Mouse (Mus musculus) layer of hippocampus, postnatal 14 days (tissue): ENCODE measurements around the gene Zfand2a. TPM values are rescaled to one million over a fixed set of nuclear protein-coding genes. Genes with fewer than 3 reads are reported as not detected.

Experiments
- DNase-seq, 2 experiments: peaks; one replicate each; pipeline ENCODE4 v3.0.0; 2021 to 2022; ENCODE audit warnings: low spot score in 2 of 2, mixed read lengths in 1 of 2
- long read RNA-seq, 2 experiments: library from polyadenylated mRNA; stranded (forward); transcript quantifications; one replicate each; pipeline ENCODE4 v2.0.0; 2021
- total RNA-seq, 2 experiments: library from RNA; stranded (reverse); gene quantifications; 2 replicates each; pipeline ENCODE4 v1.2.3; 2021

Zfand2a gene
- total RNA-seq: 10 to 100 TPM; 77.1 to 88.8 TPM
- long read RNA-seq, experiment 1, transcript Zfand2a-202 (7 exons, 3,121 nt): major isoform, 5 of 11 reads
- long read RNA-seq, experiment 1, partial matches to known transcripts: 0 of 11 reads
- long read RNA-seq, experiment 1, other reads (novel, unspliced or antisense): 5 of 11 reads
- long read RNA-seq, experiment 2, transcript Zfand2a-202 (7 exons, 3,121 nt): major isoform, 6 of 15 reads
- long read RNA-seq, experiment 2, partial matches to known transcripts: 3 of 15 reads
- long read RNA-seq, experiment 2, other reads (novel, unspliced or antisense): 5 of 15 reads

DNA sequence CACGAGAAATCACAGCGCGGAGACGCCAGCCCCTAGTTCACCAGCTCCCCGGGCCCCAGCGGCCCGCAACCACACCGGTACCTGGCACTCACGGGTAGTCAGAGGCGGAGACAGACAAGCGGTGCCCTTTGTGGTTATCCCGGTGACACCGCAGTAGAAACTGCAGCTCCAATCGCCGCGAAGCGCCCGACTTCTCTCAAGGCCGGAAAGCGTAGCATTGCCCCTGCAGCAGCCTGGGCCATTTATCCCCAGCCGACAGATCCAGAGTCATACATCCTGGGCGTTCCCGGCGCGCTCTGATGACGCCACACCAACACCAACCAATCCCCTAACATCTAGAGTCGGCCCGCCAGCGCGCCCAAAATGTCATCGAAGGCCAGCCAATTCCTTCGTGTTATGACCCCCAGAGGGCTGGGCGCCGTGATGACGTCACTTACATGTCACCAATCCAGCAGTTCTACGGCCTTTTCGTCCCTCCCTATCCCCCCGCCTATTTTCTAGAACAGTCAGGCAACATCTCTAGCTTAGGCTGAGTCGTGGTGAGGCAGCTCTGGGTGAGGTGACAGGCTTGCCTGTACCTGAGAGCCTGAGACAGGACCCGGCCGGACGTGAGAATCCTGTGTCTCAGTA, at the start of gene Zfand2a:
Zfand2a (minus strand) TSS at position 365 of the 630 bp plus-strand sequence.
- DNase-seq: peak; percentile 99 to 100

DNA sequence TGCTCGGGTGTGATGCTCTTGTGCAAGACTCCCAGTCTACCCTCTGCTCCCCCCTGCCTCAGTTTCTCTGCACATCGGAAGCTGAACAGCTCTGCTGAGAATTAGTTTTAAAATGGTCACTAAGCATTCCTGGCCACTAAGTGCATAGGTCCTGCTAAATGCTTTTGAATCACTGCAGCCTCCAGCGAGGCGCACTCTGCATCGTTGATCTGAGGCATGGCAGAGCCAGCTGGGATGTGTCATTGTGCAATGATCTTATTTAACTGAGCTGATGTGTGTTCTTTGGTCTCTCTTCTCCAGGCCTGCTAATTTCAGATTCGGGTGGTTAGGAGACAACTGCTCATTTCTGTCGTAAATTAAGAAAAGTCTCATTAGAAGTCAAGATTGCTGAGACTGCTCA, 44.5 kb upstream of the Zfand2a start:
- DNase-seq: no peak

- no peak for DNase-seq
Measured at GRCm38 (mm10) chr5:139521987-139522386, 37.6 kb upstream of the Zfand2a start.

GRCm38 (mm10) chr5:139520069-139520834, 35.9 kb upstream of the Zfand2a start:
- DNase-seq: no peak

DNA sequence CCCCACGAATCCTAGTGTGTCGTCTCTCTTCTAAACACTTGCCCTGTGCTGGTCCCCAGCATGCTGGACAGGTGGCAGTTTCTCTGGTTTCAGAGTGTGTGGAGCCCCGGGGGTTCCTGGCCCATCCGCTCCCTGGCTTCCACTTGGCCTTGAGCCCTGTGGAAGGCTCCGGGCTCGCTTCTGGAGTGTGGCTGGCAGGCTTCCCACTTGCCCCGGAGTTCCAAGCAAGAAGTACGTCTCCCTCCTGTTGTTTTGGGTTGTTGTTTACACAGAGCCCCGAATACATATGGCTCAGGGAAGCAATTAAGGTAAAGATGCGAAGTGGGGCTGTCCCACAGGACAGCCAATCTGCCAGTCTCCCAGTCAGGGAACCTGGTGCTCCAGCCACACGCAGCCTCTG, 31.9 kb upstream of the Zfand2a start:
- no peak for DNase-seq

- no peak for DNase-seq
Measured at GRCm38 (mm10) chr5:139512201-139512600, 27.9 kb upstream of the Zfand2a start.

DNA sequence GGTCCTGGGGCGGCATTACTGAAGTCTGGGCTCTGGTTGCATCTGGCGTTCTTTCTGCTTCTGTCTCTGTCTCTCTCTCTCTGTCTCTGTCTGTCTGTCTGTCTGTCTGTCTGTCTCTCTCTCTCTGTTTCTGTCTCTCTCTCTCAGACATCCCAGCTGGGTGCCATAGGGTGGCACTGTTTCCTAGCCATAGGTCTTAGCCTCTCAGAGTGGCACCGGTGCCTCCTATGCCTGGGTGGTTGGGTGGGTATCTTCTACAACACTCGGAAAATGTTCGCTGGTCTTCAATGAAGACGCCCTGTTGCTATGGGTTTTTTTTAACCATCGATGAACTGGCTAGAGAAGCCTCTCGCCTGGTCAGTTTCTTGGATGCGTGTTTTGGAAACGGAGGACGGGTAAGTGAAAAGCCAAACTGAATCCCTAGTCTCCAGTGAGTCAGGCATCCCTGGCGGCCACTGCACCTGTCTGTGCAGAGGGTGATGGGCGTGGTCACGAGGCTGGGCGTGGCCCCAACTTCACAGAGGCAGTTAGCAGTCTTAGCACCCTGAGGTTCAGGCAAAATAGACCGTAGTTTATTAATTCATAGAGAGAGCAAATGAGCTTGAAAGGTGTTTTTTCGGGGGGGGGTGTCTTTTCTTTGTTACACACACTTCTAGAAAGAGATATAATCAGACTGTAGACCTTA, 26.5 kb upstream of the Zfand2a start:
- DNase-seq: no peak

DNA sequence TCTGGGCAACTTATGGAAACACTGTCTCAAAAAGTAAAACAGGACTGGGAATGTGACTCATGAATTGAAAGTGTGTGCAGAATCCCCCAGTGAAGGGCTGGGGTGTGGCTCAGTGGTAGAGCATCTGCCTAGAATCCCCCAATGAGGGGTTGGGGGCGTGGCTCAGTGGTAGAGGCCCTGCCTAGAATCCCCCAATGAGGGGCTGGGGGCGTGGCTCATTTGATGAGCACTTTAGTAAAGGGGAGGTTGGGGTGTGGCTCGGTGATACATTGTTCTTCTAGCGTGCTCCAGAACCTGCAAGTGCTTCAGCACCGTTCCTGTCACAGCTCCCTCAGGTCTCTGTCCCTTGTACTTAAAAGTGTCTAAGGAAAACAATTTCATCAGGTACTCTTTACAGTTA, 21.9 kb upstream of the Zfand2a start:
- DNase-seq: no peak

- peak; percentile 68 to 78 for DNase-seq
Measured at GRCm38 (mm10) chr5:139505073-139505606, 20.8 kb upstream of the Zfand2a start.

DNA sequence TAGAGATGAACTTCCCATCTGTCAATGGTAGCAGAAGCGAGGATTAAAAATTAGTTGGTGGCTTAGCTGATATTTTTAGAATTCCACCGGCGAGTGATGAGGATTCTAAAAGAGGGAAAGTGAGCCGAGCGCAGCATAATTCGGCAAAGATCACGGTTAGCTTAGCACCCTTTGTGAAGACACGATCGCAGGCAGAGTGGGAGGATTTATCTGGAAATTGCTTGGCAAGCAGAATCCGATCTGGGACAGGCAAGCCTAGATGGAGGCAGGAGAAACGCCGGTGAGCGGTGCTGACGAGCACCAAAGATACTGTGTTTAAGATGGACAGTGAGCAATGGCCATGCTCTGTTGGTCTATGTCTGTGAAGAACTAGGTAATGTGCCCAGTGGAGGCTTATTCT, 17.9 kb upstream of the Zfand2a start:
- peak in 1 of 2 experiments; percentile 26 for DNase-seq

GRCm38 (mm10) chr5:139498791-139499190, 14.4 kb upstream of the Zfand2a start:
- no peak for DNase-seq

GRCm38 (mm10) chr5:139496939-139497338, 12.6 kb upstream of the Zfand2a start:
- DNase-seq: no peak

DNA sequence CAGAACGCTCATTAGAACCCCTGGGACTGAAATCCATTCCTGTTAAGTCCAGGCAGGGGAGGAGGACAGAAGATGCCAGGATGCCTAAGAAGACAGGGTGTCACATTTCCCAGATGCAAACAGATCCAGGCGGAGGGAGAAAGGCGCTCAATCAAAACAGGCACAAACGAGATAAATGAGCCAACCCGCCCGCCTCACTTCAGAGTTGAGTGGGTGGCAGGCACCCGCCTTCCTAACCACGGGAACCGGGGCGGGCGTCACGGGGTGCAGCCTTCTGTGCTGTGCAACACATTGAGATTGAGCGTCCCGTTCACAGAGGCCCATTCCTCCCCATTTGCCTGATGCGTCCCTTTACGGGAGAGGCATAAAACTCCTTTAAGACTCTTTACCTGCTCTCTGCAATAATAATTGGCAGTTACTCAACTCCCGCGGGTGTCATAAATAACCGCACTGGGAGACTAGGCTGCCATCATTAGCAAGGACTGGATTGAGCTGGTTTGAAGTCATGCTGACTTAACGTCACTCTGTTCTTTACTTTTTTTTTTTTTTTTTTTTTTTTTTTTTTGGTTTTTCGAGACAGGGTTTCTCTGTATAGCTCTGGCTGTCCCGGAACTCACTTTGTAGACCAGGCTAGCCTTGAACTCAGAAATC, 10.8 kb upstream of the Zfand2a start:
- DNase-seq: peak; percentile 25 to 39

GRCm38 (mm10) chr5:139493690-139494089, 9.3 kb upstream of the Zfand2a start:
- no peak for DNase-seq

DNA sequence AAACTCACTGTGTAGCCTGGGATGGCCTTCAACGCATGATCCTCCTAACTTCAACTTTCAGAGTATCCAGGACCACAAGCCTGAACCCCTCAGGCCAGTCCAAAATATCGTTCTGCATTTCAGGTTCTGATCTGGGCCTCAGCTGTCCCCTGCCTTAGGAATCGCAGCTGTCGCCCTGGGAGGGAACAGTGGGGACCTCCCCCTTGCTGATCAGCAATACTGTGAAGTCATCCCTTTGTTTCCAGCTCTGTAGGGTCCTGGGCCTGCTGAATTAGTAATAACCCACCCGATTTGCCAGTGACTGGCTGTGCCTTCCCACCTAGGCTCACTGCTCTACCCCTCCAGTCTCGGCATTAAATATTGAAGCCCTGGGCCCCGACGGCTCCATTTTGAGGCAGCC, 7.0 kb upstream of the Zfand2a start:
- DNase-seq: no peak

DNA sequence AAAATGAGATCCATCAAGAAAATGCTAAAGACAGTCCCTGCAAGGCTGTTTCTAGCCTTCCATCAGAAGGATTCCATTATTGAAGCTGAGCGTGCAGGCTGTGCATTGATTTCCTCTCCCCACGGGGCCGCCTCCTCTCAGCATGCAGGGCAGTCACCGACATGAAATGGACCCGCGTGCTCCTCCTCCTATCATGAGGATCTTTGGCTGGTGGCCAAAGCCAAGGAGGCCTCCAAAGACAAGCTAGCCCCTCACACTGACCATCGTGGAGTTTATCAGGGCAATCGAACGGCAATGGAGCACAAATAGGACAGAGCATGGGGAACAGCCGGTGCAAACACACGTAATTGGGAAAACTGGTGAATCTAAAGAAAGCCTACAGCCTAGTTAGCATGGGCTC, 5.8 kb upstream of the Zfand2a start:
- no peak for DNase-seq

DNA sequence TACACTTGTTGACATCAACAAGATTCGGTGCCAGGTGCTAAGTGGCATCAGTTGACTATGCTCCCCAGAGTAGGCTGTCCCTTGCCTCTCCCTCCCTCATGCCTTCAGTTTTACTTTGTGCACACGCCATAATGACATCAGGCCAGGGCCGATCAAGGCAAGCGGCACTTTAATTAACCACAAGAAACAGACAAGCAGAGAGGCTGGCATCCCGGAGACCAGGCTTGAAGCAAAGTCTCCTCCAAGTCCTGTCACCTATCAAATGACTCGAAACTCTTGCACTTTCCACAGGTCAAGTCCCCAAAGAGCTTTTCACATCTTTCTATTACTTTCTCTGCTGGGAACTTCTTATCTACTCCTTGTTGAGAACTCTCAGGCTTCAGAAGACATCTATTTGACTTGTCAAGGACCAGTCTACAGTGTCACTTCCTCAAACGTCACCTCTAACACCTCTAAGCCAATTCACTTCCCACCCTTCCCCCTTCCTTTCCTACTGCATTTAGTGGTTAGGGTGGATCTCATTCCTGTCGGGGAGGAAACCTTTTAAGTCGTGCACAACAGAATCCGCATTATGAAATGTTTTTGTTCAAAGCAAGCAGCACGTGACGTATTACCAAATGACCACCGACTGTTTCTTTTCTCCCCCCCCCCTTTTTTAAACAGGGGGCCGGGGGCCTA, 1.0 kb downstream of the Zfand2a start:
- no peak for DNase-seq

- DNase-seq: no peak
Measured at GRCm38 (mm10) chr5:139480406-139480805, 3.9 kb downstream of the Zfand2a start.

DNA sequence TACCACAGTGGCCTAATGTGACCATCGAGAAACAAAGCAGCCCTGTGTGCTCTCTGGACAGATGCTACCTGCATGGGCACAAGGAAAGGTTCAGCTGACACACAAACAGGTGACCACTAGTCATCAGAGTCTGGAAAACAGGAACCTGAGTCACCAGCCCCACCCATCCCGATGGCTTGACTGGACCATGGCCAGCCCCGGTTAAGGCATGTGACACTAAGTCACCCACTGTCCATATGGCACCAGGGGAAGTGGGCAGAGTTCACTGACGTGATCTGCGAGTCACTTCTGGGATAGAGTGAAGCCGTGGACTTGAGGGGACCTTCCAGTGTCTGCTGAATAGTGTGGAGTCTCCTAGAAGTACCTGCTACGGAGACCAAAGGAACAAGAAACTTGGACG, 5.3 kb downstream of the Zfand2a start:
- no peak for DNase-seq

- DNase-seq: no peak
Measured at GRCm38 (mm10) chr5:139474741-139475140, 9.6 kb downstream of the Zfand2a start.
